Mouse (Mus musculus) testis, adult 2 months (tissue): ENCODE measurements at regions not wholly inside any gene's neighbourhood (a gene's known extent, or its start where the extent isn't known, plus 50 kb on each side); places are given as distances from the start of the nearest gene placed in this dataset.

Experiments
- H3K27ac ChIP-seq: fragments of 200-500 bp; 2 replicates; pipeline ENCODE4 v1.5.1; 2012; ENCODE audit warnings: low read depth, low read length; ENCODE audit not compliant: control insufficient read depth, insufficient read depth
- H3K27me3 ChIP-seq: fragments of 200-500 bp; 2 replicates; pipeline ENCODE4 v1.6.1; 2012; ENCODE audit warnings: mild to moderate bottlenecking, low read length, moderate library complexity; ENCODE audit not compliant: control insufficient read depth, insufficient read depth
- H3K36me3 ChIP-seq: fragments of 200-500 bp; 2 replicates; pipeline ENCODE4 v1.6.1; 2012; ENCODE audit warnings: mild to moderate bottlenecking, low read length; ENCODE audit not compliant: control insufficient read depth, insufficient read depth
- H3K4me1 ChIP-seq: fragments of 200-500 bp; 2 replicates; pipeline ENCODE4 v1.6.1; 2012; ENCODE audit warnings: low read length; ENCODE audit not compliant: control insufficient read depth, insufficient read depth
- H3K4me3 ChIP-seq: fragments of 200-500 bp; 2 replicates; pipeline ENCODE4 v1.5.1; 2012; ENCODE audit warnings: low read depth, mild to moderate bottlenecking, low read length, moderate library complexity, mixed read lengths; ENCODE audit not compliant: control insufficient read depth
- CTCF ChIP-seq: fragments of 200-500 bp; IDR thresholded peaks from 2 replicates; pipeline ENCODE4 v1.5.1; 2012; ENCODE audit warnings: low read depth, mild to moderate bottlenecking, inconsistent platforms, low read length, moderate library complexity; ENCODE audit not compliant: control insufficient read depth, insufficient read depth, insufficient replicate concordance
- POLR2A ChIP-seq: fragments of 200-500 bp; IDR thresholded peaks from 2 replicates; pipeline ENCODE4 v1.6.1; 2012; ENCODE audit warnings: low read depth, mild to moderate bottlenecking, inconsistent platforms, low read length, moderate library complexity; ENCODE audit not compliant: control insufficient read depth

DNA sequence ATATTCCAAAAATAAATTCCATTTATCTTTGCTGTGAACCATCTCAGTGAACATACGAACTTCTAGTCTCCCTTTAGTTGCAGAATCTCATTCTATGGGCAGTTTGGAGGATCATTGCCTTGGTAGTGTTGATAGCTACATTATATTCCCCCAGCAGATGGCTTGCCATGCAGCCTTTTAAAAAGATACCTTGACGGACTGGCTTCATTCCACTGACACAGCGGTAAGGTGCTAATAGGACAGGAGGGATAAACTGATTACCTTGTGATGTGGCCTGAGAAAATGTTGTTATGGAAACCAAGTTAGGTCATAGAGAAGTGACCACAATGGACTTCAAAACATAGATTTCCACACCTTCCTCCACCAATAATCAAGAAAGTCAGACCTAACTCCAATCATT lies 215.5 kb upstream of the Tmc3 start:
- no peak for TF ChIP-seq POLR2A
- TF ChIP-seq CTCF = no peak
- H3K4me1 ChIP-seq = no peaks in the 10 kb centered on the region

GRCm38 (mm10) chr7:83369605-83370004 lies 215.1 kb upstream of the Tmc3 start:
- TF ChIP-seq POLR2A (no peak), CTCF (no peak)
- H3K27me3 ChIP-seq = no peaks in the 10 kb centered on the region
- H3K27ac ChIP-seq = no peak overlapping the region
- H3K36me3 ChIP-seq = no peaks in the 10 kb centered on the region
- H3K4me3 ChIP-seq = peak overlapping the region; percentile 29; the same call in 1 of the 2 replicates
- H3K4me1 ChIP-seq = no peaks in the 10 kb centered on the region

More for the DNA sequence above, 215.5 kb upstream of the Tmc3 start:
- no peak overlapping the region for H3K27ac ChIP-seq
- peak overlapping the region; percentile 17; the same call in 1 of the 2 replicates for H3K4me3 ChIP-seq
- H3K27me3 ChIP-seq = no peaks in the 10 kb centered on the region
- H3K36me3 ChIP-seq = no peaks in the 10 kb centered on the region

DNA sequence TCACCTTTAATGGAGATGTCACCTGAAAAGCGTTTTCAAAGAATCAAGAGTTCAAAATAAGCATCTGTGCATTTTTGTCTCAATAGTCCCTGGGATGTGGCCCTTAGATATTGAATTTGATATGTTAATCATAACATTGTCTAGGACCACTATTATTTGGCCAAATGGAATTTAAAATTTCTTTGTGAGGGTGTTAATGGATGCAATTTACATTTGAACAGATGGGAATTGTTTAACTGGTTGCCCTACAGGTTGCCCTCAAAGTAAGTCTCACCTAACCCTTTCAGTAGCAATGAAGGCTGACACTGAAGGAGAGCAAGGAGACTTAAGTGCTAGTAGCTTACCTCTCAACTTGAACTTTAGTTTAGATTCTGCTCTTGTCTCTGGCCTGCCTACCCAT lies 207.9 kb upstream of the Tmc3 start:
- Histone ChIP-seq H3K27ac (no peak overlapping the region), H3K4me3 (no peak overlapping the region), H3K27me3 (no peaks in the 10 kb centered on the region), H3K4me1 (no peaks in the 10 kb centered on the region), H3K36me3 (no peaks in the 10 kb centered on the region)
- no peak for TF ChIP-seq POLR2A
- TF ChIP-seq CTCF = no peak

- Histone ChIP-seq H3K36me3 (no peaks in the 10 kb centered on the region), H3K4me1 (no peaks in the 10 kb centered on the region), H3K4me3 (no peak overlapping the region), H3K27me3 (no peaks in the 10 kb centered on the region), H3K27ac (no peak overlapping the region)
- TF ChIP-seq POLR2A (no peak), CTCF (no peak)
Measured at GRCm38 (mm10) chr7:83381381-83382181, 203.1 kb upstream of the Tmc3 start.

DNA sequence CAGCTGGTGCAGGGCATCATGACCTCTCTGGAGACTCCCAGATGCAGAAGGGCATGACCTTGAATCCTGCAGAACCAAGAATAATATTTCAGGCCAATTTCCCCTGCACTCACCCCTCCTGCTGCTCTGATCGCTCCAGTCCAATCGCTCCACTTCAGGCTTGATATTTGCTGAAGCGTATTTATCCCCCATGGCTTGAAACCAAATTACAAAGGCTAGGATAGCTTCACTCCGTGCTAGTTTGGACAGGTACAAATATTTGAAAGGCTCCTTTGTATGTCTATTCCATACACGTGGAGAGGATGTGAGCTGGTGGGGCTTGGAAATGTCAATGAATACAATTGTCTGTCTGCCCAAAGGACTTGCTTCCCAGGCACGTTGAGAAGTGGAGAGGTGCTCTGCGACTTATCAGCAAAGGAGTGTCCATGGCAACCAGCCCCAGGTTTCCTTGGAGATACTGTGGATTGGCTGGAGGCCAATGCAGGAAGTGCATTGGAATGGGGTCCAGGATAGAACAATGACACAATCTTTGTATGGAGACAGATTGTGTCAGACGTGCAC lies 201.8 kb upstream of the Tmc3 start:
- Histone ChIP-seq H3K36me3 (no peaks in the 10 kb centered on the region), H3K4me1 (no peaks in the 10 kb centered on the region), H3K27me3 (no peaks in the 10 kb centered on the region), H3K27ac (no peak overlapping the region), H3K4me3 (no peak overlapping the region)
- no peak for TF ChIP-seq CTCF
- TF ChIP-seq POLR2A = no peak

DNA sequence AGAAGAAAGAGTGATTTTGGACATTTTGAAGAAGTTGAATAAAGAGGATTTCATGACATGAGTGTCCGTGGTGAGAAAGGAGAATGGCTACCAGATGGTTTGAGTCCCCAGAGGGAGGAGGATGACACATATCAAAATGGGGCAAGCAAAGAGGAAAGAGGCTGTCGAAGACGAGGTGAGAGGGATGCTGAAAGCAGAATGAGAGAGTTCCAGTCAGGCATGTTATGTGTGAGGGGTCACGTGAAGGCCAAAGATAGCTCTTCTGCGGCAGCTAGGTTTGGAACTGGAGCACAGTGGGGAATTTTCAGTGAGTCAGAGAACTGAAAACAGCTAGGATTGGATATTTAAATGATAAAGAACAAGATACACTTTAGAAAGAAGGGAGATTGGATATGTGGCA lies 193.3 kb upstream of the Tmc3 start:
- no peaks in the 10 kb centered on the region for H3K27me3 ChIP-seq
- no peaks in the 10 kb centered on the region for H3K4me1 ChIP-seq
- H3K4me3 ChIP-seq = no peak overlapping the region
- no peak overlapping the region for H3K27ac ChIP-seq
- no peak for TF ChIP-seq CTCF
- no peak for TF ChIP-seq POLR2A
- H3K36me3 ChIP-seq = no peaks in the 10 kb centered on the region

DNA sequence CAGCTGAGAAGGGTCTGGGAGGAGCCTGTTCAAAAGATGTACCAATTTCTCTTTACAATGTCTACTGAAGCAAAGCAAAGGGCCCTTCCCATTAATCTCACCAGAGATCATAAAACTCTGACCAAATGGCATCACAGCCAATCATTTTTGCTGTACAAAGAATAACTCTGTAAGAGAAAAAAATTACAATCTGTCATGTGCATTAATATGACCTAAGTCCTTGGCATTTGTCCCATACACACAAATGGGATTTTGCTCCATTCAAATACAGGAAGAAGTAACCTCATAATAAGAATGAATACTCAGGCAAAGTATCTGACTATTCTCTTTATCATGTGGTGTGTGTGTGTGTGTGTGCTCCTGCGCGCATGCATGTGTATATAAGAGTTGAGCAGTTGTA lies 192.5 kb upstream of the Tmc3 start:
- H3K36me3 ChIP-seq = no peaks in the 10 kb centered on the region
- no peaks in the 10 kb centered on the region for H3K4me1 ChIP-seq
- TF ChIP-seq POLR2A (no peak), CTCF (no peak)
- no peak overlapping the region for H3K4me3 ChIP-seq
- H3K27ac ChIP-seq = no peak overlapping the region
- H3K27me3 ChIP-seq = no peaks in the 10 kb centered on the region

- no peaks in the 10 kb centered on the region for H3K4me1 ChIP-seq
- H3K27ac ChIP-seq = no peak overlapping the region
- H3K4me3 ChIP-seq = no peak overlapping the region
- TF ChIP-seq CTCF = no peak
- H3K27me3 ChIP-seq = no peaks in the 10 kb centered on the region
- no peaks in the 10 kb centered on the region for H3K36me3 ChIP-seq
Measured at GRCm38 (mm10) chr7:83392625-83393024, 192.1 kb upstream of the Tmc3 start.
